Mouse (Mus musculus) heart, postnatal 0 days (tissue): ENCODE measurements at regions not wholly inside any gene's neighbourhood (a gene's known extent, or its start where the extent isn't known, plus 50 kb on each side); places are given as distances from the start of the nearest gene placed in this dataset.

ENCODE experiments used
- CTCF ChIP-seq: IDR thresholded peaks from 2 replicates; pipeline ENCODE4 v1.5.1; 2016; ENCODE audit warnings: antibody characterized with exemption, control low read depth, low read depth
- EP300 ChIP-seq: IDR thresholded peaks from 2 replicates; pipeline ENCODE4 v1.6.1; 2016; ENCODE audit warnings: antibody characterized with exemption, low read depth

- TF ChIP-seq CTCF (no peak), EP300 (no peak)
Observed at GRCm38 (mm10) chr15:10799656-10800055, 85.2 kb upstream of the Rai14 start.
